Mouse (Mus musculus) kidney, adult 8-10 months (tissue): ENCODE results near the gene Mucl3.

ENCODE experiments used
- DNase-seq, 2 experiments: peaks; one replicate each; pipeline ENCODE4 v3.0.0; 2022

Mucl3 gene

DNA sequence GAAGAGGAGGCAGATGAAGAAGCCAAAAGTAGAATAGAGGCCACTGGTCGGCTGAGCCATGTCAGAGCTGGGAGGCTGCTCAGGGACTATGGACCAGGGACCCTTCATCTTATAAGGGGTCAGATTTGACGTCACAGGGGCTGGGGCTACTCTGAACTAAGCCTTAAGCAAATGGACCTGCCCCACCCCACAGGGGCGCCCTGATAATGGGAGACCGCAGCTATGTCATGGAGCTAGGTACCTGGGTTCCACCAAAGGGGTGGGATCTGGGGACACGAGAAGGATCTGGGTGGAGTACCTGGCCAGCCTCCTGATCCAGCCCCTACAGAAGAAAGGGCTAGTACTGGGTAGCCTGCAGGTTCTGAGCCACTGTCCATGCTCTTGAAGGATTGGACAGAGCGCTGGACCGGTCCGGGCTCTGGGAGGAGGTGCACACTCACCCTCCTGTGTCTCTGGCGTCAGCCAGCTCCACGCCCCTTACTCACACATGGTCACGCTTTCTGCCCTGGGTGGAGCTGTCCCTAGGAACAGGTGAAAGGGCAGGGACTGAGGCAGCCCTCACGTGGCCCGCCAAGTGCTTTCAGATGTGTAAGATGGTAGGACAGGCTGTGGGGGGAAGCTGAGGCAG is at the start of gene Mucl3:
Gene Mucl3, minus strand, starts transcription at position 87 of the 628 bp plus-strand sequence.
- DNase-seq, result no peak

DNA sequence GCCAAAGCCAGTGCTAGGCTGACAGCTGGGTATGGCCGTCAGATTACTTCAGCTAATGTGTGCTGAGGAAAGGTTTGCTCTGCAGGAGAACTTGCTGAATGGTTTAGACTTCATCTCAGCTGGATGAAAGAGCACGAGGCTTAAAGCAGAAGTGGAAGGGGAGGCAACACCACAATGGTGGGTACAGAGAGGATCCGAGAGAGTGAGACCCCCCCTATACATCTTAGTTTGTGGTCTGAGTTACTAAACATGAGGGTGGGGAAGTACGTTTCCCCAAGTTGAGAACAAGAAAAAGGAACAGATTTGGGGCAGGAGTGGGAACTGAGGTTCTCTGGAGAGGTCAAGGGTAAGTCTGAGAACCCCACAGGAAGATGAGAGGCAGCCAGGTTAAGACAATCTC is 48.9 kb upstream of the Mucl3 start:
- DNase-seq, result no peak

DNA sequence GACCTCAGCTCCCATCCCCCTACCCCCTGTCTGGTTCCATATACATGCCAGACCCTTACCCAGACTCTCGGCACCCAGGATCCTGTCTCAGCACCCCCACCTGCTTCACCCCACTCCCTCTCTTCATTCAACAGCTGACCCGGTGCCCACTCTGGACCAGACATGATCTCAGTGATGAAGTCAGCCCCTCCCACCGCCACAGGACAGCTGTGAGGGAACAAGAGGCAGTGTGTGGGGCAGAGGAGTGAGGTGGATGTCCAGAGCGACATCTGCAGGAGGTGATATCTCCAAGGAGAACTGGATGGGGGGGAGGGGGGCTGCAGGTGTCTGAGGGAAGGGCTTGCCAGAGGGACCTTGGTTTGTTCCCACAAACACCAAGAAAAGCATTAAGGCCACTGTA is 48.3 kb upstream of the Mucl3 start:
- no peak for DNase-seq

DNA sequence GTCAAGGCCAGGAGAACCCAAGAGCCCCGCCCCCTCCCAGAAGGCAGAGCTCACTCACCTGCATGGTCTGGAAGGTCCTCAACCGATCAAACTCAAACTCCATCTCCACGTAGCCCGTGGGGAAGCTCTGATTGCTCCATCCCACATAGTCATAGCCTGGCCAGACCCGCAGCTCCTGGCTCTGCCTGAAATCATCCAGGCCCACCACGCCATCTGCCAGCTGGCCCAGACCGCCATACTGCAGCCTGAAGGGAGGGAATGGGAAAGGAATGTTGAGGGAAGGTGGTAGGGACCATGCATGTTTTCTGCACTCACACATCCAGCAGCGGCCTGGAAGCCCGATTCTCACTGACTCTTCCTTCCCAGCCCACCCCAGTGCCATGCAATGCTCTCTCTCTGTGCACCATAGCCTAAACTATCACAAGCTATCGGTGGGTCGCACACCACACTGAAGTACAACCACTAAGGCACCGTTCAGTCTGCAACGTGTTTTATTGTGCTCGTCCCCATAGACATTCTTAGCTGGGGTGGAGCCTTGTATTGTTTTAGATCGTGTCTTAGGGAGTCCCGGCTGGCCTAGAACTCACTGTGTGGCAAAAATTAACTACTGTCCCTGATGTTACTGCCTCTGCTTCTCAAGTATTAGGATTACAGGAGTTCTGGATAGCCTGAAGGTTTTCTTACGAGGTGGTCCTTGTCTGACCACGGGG is 46.6 kb upstream of the Mucl3 start:
- DNase-seq, result no peak

DNA sequence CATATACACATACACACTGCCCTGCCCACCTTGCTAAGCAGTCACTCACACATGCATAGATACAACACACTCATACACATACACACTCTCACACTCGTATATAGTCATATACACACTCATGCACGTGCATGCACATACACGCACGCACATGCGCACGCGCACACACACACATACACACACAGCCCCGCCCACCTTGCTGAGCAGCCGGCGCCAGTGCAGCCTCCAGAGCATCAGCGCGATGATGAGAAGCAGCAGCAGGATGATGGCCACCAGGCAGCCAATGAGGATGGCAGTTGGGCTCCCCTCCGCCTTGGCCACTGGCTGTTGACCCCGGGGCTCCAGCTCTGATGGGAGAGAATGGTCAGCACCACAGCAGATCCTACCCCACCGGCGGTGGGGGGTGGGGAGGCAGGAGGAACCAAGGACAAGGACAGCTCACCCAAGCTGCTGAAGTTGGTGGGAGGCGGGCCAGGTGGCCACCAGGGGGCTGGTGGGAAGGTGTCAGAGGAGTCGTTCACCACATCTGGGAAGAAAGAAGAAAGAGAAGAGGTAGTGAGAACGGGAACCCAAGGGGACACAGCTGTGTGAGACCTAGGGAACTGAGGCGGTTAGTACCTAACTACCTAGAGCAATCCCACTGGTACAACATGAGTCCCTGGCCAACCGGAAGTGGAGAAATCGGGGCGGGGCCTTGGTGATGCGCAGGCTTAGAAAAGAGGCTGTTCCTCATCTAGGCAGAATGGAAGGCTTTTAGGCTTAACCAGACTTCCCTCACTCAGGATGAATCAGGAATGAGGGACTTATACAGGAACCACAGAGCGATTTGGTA is 45.1 kb upstream of the Mucl3 start:
- no peak for DNase-seq

DNA sequence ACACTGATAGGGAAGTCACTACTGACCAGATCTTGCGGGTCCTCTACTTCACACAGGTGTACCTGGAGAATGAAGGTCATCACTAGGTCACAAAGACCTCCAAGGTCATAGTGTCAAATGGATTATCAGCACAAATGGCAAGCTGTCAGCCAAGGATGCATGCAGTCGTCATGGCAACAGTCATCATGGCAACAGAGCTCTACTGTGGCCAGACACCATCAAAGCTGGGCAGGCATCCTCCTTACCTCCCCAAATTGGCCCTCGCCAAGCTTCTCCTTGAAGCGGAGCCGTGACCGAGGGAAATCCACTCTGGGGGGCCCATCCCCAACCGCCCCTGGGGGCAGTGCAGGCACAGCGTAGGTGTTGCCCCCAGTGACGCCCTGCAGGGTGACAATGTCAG is 41.6 kb upstream of the Mucl3 start:
- DNase-seq, result no peak

DNA sequence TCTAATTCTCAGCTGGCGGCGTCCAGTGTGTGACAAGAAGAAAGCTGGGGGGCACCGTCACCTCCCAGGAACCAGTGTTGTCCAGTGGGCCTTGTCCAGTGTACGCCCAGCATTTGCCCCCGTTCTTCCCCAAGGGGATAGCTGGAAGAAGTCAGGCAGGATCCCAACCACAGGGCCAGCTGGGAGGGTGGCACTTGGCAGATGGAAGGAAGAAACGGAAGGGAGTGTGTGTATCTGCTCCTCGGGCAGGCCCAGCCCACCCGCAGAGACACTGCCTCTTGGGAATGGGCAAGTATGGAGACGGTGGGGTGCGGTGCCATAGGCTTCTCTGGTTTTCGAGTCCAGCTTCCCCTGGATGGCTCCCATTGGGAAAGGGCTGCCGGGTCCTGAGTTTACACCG is 38.5 kb upstream of the Mucl3 start:
- no peak for DNase-seq

DNA sequence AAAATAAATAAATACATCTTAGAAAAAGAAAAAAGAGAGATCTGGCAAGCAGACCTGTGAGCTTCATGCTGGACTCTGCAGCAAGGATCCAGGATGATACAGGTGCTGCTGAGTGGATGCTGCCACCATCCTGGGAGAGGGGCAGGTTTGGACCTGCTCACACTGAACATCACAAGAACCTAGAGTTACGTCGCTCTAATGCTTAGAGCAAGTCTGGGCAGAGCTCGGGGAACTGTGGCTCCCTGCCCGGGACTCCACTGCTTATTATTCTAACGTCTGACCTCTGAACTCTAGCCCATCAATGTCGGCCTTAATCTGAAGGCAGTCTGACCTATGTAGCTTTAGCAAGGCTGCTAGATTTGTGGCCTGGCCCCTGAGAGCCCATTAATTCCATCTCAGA is 37.1 kb upstream of the Mucl3 start:
- DNase-seq, result no peak

DNA sequence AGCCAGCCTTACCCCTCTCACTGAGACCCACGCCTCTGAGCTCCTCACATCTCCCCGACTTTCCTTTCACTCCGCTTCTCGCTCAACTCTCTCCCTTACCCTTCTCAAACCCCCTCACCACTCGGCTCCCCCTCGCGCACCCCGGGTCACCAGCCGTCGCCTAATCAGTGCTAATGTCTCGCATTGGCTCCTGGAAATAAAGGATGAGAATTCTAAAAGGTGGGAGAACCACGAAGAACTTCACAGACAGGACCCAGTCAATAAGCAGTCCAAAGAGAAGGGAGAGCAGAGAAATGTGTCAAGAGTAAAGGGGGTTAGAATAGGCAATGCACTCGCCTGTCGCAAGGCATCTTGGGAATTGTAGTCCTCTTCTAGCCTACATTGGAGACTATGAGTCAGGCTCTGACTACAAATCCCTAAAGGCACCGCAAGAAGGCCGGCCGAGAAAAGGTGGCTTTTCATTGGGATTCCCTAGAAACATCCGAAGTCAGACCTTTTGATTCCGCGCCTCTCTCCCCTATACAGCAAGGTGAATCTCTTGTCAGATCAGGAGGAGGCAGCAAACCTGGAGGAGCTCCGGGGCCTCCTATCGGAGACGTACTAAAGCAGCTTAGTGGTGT is 30.0 kb upstream of the Mucl3 start, which contains the start of gene Gtf2h4:
Gene Gtf2h4, minus strand, starts transcription at position 324 of the 620 bp plus-strand sequence.
- peak; percentile 93 to 94 for DNase-seq

DNA sequence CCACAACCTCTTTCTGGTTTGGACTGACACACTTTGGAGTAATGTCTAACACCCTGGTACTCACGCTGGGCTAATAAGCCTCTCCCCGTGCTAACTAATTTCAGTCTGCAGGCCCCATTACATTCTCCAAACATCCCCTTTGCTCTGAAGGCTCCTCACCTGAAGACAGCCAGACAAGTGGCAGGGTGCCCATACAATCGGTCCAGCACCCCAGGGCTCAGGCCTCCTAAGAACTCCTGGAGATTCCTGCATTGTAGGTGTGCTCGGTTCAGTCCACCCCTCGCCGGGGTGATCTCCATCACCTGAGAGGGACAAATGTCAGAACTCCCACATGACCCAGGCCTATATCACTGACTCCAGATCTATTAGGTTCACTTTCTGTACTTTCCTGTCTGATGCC is 29.0 kb upstream of the Mucl3 start:
- DNase-seq, result no peak

DNA sequence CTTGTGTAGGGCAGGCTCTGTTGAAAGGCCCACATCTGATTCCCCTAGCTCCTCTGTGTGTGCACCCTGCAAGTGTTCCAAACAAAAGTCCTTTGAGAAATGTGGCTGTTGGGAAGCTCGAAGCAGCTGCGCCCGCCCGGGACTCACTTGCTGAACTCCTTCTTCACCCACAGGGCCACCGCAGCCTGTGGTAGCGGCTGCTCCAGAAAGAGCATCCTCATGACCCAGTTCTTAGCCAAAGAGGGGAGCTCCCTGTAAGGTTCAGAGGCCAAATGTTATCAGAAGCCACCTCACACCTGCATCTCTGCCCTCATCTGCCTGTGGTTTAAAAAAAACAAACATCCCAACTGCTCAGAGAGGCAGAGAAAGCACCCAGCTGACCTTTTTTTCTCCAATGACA is 28.4 kb upstream of the Mucl3 start:
- no peak for DNase-seq

DNA sequence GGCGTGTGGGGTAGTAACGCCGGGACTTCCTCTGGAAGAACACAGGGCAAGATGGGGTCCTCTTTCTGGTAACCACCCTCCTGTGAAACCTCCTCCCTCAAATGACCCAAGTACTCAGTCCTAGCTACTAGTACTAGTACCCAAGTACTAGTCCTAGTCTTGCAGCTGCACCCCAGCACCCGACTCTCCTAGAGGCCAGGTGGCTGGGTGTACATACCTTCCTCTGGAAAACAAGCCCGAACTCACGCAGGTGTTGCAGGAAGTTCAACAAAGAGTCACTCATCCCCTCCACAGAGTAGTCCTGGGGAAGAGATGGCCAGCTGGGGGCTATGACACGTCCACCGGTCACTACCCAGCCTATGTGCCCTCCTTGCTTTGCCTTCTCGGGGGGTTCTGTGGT is 26.2 kb upstream of the Mucl3 start:
- no peak for DNase-seq

DNA sequence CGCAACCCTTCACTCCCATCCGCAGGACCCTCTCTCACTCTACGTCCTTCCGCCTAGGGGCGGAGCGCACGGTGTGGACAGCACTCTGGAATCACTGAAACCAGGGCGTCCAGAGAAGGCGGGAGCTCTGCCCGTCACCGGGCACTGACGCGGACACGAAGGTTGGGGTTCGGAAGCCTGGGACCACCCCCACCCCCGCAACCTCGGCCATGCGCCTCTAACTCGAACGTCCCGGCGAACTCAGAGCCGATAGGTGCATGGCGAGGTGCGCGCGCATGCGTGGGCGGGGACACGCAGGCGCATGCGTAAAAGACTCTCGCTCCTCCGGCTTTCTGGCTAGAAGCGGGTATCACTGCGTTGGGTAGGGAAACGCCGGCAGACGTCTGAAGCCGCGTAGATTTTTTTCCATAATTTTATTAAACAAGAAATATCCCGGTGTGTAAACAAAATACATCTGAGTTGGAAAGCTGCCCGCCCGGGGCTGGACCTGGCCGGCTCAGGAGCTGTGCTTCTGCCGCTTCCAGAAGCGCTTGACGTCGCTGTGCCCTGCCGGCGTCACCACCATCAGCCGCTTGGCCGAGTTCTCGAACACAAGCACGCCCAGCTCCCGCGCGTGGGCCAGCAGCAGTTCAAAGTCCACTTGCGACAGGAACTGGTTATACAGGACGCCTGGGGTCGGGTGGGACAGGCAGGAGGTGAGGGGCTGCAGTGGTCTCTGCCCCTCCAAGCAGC is 24.0 kb upstream of the Mucl3 start, which contains the start of gene Vars2:
Gene Vars2, minus strand, starts transcription at position 259 of the 732 bp plus-strand sequence.
- DNase-seq, result peak; percentile 96 to 98

DNA sequence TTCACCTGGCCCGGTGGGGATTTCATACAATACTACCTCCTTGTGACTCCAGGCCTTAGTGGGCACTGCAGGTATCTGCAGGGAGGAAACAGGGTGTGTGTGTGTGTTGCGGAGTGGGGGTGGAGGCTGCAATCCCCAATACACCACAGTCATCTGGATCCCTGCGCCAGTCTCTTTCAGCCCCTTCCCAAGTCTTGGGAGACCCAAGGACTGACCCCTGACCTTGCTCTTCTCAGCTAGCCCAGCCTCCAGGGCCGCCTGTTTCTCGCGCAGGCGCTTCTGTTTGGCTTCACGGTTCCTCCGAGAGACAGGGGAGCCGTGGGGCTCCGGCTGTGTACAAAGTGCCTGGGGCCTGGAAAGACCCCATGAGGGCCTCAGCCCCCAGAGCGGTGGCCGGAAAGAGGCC is 23.4 kb upstream of the Mucl3 start:
- no peak for DNase-seq

DNA sequence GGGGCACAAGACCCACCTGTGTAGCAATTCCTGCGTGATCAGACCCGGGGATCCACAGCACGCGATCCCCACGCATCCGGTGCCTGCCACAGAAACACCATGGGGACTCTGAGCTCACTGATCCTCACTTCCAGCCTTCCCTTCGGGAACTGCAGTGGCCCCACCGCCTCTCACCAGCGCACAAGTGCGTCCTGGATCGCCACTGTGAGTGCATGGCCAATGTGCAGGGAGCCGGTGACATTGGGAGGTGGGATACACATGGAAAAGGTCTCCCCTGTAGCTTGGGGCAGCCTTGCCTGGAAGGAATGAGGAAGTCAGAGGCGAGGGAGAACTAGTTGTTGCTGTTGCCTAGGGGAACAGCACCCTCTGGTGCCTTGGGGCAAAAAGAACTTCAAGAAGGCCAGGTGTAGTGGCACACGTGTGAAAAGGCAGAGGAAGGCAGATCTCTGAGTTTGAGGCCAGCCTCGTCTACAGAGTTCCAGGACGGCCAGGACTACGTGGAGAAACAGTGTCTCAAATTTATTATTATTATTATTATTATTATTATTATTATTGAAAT is 22.5 kb upstream of the Mucl3 start:
- peak; percentile 52 to 60 for DNase-seq

DNA sequence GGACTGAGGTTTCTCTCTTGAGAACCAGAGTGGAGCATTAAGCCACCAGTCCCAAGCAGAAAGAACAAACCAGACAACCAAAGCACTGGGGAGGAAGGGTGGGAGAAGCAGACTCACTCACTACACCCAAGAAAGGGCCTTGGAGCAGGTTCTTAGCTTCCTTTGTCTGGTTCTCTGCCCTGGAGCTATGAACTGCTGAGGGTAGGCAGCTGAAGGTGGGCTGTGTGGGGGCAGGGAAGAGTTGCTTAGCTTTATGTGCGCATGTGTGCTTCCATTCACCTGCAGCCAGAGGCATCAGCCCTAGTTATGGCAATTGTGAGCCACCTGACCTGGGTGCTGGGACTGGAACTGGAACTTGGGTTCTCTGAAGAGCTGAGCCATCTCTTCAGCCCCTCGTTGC is 9.6 kb upstream of the Mucl3 start:
- no peak for DNase-seq

DNA sequence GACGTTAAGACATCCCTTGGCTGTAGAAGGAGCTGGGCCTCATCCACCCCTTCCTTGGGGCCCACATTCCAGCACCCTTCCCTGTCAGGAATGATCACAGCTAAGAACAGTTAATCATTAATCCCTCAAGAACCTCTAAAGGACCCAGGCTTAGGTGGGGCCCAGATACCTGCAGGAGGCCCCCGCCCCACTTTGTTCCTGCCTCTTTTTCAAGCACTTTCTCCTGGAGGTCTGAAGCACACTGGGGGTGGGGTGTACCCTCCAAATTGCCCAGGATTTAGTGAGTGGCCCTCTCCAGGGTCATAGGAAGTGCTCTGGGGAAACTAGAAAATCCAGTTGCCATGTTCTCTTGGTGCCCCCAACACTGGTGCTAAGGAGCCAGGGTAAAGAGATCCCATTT is 5.9 kb upstream of the Mucl3 start:
- peak; percentile 34 to 49 for DNase-seq

DNA sequence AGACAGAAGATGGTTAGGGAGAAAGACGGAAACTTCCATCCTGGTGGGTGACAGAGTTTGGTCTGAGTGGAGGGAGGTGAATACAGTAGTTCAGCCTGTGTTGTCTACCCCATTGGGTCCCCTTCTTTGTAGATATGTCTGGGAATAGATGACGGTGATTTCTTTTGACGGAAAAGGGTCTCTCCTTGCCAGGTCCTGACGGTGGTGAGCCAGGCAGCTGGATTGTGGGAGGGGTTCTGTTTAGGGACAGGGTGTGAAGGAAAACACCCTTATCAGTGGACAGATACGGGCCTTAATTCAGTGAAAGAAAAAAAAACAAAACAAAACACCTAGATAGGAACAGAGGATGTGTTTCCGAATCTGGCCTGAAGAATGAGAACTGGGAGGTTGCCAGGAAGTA is 4.1 kb downstream of the Mucl3 start:
- DNase-seq, result no peak

DNA sequence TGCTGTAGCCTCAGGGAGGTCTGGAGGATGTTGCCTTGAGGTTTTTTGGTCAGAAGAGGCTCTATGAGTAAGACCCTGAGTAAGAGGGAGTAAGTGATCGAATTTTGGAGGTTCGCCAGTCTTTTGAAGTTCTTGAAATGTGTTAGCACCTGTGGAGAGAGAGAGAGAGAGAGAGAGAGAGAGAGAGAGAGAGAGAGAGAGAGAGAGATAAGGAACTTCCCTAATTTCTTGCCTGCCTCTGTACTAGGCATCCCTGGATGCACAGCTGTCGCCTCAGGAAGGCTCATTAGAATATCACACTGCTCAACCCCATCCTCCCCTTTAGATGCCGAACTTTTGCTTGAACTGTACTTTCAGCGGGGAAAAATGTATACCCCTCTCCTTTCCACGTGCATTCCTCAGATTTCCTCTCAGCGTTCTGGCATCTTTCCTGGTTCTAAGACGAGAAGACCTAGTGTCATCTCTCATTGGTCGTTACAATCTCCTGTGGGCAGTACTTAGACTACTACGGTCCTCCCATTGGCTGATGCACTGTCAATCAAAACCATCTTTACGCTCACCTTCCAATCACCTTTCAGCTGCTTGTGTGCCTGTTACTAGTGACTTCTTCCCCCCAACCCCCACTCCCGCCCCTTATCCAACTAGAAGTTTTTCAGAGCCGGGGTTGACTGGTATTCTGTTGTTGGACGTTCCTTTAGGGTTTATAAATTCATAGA is 4.9 kb downstream of the Mucl3 start:
- peak; percentile 51 to 58 for DNase-seq

DNA sequence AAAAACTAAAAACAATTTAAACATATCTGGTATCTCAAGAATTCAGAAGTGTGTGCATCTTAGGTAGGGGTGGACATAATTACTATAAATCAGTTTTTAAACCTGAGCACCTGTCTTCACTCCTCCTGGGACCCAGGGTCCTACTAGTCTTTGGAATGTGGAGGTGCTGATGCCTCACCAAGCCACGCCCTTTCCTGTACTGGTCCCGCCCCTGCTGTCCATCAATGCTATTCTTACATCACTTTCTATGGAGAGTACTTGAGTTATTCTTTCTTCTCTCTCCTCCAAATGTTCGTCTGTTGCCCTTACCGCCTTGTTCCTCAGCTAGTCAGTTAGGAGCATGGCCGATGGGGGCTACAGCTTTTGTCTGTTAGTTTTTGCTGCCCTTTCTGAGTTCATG is 7.1 kb downstream of the Mucl3 start:
- DNase-seq, result peak in 1 of 2 experiments; percentile 20

DNA sequence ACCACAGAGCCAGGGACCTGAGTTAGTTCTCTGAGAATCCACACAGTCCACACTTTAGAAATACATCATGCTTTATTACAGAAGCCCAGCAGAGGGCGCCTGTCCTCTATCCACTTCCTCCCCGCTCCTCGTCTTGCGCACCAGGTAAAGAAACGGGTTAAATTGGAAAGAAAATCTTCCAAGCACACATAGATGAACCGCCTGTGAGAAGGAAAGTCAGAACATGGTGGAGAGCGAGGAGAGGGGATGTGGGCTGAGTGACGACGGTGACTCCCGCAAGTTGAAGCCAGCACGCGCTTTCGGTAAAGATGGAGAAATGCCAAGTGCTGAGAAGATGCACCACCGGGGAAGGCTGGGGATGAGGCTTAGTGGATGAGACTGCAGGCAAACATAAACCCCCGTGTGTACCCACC is 7.8 kb downstream of the Mucl3 start:
- DNase-seq, result peak; percentile 63 to 78

DNA sequence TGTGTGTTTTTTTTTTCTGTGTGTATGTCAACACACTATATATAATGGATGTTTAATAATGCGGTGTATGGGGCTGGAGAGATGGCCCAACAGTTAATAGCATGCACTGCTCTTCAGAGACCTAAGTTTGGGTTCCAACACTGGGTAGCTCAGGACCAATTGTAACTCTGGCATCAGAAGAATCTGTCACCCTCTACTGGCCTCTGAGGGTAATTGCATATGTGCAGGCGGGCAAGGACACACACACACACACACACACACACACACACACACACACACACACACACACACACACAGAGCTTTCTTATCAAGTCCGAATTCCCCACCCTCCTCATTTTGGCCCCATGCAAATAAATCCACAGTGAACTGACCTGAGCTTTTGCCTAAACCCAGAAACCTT is 8.3 kb downstream of the Mucl3 start:
- no peak for DNase-seq
